Mouse (Mus musculus): Measurements from ENCODE around the gene Alg9.
A peak's percentile ranks its signal among the peaks of the same experiment; 100 is the strongest.

Alg9 gene

DNA sequence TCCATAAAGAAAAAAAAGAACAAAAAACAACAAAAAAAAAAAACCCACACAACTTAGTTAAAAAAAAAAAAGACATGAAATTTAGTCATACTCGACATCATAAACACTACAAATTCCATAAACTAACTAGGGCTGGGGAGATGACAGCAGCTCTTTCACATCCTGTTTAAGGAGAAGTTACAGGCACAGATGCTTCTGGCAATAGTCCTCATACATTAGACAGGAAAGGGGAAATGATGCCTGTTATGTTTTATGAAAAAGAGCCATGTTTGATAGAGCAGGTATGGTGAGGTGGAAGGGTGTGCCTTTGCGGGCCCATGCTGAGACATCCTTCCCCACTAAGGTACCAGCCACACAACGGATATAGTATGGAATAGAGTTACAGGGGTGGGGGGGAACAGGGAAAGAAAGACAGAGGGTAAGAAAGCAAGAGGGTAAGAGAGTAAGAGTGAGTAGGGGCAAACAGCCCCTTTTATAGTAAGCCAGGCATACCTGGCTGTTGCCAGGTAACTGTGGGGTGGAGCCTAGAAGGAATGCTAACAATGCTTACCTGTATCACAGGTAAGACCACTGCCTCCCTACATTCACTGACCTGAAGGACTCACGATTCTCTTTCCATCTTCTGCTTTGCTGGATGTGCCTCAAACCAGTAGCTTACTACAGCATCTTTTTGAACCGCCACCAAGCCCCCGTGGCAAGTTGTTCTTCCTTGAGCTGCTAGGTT is 13.1 kb upstream of the Alg9 start:
- no peak for DNase-seq

DNA sequence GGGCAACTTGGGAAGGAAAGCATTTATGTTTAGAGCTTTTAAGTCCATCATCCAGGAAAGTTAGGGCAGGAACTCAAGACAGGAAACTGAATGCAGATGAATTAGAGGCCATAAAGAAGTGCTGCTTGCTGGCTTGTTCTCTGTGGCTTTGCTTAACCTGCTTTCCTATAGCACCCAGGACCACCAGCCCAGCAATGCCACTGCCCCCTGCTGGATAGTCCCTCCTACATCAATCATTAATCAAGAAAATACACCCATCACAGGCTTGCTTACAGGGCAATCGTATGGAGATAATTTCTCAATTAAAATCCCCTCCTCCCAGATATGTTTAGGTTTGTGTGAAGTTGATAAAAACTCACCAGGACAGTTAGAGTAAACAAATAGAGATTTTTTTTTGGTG is 11.5 kb upstream of the Alg9 start:
- DNase-seq = no peak

GRCm38 (mm10) chr9:50767531-50768106 is 7.2 kb upstream of the Alg9 start:
- DNase-seq = no peak

DNA sequence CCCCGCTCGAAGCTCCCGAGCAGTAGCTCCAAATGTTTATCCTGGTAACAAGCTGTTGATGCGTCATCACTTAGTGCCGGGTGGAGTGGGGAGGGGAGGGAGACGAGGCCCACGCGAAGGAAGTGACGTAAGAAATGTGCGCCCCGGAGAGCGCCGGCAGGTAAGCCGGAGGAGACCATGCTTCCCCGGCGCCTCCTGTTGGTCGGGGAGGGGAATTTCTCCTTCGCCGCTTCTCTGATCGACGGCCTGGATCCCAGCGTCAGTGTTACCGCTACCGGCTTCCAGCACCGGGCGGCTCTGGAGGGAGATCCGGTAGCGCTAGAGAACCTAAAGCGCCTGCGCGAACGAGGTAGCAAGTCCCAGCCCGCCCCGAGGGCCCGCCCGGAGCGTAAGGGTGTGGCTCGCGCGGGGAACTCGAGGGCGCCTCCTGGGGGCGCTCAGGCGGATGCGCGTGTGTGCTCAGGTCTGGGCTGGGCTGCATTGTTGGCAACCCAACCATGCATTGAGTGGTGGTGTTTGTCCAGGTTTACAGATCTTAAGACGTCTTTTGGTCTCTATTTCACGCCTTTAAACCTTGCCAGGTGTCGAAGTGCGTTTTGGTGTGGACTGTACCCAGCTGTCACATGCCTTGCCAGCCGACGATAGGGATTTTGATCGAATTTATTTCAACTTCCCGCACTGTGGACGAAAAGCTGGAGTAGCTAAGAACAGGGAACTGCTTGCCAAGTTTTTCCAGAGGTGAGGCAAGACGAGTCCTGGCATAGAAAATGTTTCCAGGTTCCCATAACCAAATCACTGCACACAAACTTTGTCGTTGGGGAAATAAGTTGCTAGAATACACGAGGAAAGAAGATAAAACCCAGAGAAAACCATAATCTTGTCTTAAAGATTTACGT is 6.5 kb upstream of the Alg9 start, which contains the start of gene Fdxacb1:
Fdxacb1 (plus strand) TSS at position 130 of the 896 bp plus-strand sequence.
- peak; percentile 97 for DNase-seq

DNA sequence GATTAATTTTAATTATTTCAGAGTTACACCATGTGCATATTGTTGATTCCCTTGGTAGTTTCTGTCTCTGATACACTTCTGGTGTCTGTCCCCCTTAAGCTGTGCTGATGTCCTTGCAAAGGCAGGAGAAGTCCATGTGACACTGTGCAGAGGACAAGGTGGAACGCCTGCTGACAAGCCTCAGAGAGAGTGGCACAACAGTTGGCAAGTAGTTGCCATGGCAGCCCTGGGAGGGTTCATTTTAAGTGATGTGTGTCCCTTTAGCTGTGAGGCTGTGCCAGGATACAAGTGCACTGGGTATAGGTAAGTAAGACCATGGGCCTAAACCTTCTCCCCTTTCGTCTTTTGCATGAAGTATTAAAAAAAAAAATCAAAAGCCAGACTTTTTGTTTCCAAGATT is 4.8 kb upstream of the Alg9 start:
- DNase-seq = no peak

DNA sequence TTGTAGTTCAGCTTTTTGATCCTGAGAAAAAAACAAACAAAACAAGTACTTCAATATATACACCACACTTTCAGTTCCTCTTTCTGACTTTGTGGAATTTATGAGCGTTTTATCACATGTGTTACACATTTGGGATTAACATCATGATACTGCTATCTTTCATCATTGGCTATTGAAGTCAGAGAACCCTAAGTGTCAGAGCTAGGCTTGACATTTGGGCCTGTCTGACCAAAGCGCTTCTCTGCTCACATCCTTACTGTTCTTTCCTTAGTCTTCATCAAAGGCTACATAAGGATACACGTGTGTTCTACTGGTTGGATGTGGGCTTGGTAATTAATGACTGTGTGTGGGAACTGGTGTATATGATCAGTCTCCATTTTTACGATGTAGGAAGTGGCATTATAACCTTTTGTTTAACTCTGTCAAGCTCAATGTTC is 775 bp upstream of the Alg9 start:
- no peak for DNase-seq

DNA sequence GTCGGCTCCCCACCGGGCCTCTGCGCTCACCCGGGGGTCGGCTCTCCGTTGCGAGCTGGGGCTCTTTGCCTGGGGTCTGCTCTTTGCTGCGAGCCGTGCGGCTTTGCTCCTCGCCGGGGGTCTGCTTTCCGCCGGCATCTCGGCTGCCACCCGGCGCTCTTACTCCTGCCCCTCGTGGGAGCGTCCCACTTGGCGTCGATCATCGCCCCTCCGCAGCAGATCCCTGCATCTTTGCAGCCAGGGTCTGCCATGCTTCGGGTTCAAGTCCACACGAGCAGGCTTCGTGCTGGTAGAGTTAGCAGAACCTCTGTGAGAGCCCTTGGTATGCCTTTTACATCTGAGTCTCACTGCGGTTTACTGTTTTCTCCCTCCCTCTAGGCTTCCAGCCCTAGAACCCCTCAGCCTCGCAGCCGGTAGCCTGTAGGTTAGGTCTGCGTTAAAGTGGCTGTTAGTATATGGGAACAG is 875 bp downstream of the Alg9 start:
- no peak for DNase-seq

DNA sequence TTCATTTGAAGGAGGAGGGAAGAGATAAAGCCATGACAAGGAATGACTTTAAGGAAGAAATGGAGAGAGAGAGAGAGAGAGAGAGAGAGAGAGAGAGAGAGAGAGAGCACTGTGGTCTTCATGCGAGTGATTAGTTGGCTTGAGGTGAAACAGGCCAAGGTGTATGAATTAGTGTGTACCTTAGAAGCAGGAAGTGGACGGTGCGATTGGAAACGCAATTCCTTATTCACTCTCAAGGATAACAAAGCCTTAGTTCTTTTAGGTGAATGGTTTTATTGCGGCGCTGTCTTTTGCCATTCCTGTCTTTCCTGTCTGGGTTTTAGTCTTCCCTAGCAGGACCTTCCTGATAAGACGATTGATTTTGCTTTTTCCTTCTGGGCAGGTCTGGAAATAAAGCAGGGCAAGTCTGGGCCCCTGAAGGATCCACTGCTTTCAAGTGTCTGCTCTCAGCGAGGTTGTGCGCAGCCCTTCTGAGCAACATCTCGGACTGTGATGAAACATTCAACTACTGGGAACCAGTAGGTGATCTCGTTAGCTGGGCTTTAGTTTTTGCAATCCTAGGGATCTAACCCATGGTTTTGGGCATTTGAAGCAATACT is 1.4 kb downstream of the Alg9 start:
- no peak for DNase-seq

DNA sequence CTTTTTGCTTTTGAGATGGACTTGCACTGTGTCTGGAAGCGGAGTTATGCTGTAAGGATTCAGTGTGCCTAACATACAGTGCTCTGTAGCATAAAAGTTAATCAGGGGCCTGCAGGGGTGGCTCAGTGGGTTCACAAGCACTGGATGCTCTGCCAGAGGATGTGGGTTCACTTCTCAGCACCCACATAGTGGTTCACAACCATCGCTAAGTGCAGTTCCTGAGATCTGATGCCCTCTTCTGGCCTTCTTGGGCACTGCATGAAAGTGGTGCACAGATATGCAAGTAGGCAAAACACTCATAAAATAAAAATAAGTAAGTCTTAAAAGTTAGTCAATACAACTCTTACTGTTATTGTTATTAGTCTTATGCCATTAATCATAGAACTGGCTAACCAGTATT is 7.3 kb downstream of the Alg9 start:
- no peak for DNase-seq

- DNase-seq = no peak
These were observed 20.4 kb downstream of the Alg9 start for GRCm38 (mm10) chr9:50795266-50795665.

DNA sequence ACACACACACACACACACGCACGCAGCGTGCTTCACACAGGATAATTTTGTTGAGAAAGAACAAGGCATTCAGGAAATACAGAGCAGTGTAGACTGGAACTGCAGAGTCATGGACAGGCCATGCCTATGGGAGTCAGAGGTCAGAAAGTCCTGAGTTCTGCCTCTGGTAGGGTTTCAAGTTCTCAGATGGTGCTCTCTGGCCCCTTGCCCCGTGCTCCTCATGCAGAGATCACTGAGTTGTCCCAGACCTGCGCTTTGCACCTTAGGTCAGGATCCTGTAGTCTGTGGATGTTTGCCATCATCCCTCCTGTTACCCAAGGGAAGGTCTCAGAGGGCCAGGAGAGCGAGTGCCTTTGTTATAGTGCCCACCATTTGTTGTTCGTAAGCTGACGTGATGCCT is 22.0 kb downstream of the Alg9 start:
- no peak for DNase-seq

DNA sequence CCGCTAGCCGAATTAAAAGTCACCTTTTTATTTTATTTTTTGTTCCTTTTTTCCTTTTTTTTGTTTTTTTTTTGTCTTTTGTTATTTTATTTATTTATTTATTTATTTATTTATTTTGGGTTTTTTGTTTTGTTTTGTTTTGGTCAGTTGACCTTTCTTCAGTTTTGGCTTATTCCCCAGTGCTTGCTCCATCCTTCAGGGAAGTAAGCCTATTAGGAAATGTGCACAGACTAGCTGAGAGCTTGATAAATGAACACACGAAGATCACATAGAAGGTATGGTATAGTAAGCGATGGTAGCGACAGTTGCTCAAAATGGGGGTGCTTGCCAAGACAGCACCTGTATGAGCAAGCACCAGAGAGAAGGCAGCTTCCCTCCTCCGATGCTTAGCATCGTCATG is 22.8 kb downstream of the Alg9 start:
- DNase-seq = no peak

DNA sequence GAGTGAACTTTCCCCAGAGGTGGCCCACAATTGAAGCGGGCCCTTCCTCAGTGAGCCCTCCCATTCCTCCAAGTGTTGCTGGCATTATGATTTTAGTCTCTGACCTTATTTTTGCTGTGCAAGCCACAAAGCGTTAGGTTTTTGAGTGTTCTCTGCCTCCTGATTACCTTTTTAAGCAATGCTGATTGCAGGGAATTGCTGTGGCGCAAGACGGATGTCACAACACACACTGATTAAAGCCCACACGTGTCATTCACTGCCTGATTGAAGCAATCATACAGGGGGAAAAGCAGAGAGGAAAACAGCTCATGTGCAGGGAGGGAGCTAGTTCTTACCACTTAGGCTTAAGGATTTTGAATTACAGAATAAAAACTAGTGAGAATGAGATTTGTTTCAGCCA is 23.5 kb downstream of the Alg9 start:
- DNase-seq = no peak

DNA sequence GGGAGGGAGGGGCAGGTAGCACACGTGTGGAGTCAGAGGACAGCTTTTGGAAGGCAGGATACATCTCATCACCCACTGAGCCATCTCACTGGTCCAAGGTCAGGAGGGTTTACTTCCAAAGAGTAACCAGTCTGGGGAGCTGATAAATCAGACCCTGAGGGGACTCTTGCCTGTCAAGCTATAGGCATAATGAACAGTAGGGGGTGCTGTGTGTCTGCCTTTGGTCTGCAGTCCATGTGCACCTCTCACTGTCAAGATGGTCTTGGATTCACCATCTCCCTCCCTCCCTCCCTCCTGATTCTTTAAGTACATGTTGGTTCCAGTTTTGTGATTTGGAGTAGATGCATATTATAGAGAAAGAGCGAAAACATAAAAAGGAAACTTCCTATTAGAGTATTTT is 26.2 kb downstream of the Alg9 start:
- DNase-seq = no peak

- DNase-seq = no peak
These were observed 28.3 kb downstream of the Alg9 start for GRCm38 (mm10) chr9:50803055-50803671.

GRCm38 (mm10) chr9:50808471-50808870 is 33.7 kb downstream of the Alg9 start:
- no peak for DNase-seq

DNA sequence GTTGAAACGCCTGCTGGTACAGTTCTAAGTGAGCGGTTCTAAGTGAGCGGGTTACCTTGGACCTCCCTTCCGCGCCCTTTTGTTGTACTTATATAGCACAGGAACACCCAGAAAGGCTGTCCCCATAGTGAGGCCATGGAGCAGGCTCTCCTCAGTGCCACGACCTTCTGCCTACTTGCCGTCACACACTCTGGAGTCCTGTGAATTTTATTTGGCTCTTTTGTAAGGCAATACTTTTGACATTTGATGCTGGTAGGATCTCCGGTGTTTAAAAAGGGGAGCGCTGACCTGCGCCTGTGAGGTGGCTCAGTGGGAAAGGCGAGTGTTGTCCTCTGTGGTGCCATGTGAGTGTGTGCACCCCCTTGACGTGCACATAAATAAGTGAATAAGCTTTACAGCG is 34.3 kb downstream of the Alg9 start:
- DNase-seq = no peak

GRCm38 (mm10) chr9:50811187-50811586 is 36.4 kb downstream of the Alg9 start:
- DNase-seq = no peak

GRCm38 (mm10) chr9:50811746-50812145 is 36.9 kb downstream of the Alg9 start:
- DNase-seq = no peak

DNA sequence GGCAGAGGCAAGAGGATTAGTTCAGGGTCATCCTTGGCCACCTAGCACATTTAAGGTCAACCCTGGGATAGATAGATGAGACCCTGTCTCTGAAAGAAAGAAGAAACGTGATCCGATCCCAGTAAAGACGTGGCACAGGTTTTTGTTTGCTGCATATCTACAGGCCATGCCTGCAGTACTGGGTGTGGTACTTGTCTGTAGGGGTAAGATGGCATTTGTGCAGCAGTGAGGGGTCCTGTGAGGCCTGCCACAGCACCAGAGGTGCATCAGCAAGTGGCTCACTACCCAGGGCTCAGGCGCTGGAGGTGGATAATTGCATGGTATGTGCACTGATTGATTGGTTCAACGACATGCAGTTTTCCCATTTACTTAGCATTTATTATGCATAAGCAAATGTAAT is 39.0 kb downstream of the Alg9 start:
- DNase-seq = no peak

DNA sequence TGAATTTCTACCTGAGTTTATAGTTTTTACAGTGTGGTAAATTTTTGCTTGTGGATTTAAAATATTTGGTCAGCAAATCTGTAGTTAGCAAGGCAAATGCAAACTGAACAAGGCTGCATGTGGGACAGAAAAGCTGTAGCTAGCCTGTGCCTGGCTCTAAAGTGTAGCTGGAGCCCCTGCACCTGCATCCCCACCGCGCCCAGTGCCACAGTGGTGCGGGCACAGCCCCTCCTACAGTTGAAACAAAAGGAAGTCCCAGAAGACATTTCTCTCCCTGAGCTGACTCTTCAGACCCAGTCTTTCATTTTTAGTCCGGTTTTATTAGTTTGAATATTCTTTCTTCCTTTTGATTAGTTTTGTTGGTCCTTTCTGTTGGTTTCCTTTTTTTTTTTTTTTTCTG is 40.8 kb downstream of the Alg9 start:
- DNase-seq = no peak

DNA sequence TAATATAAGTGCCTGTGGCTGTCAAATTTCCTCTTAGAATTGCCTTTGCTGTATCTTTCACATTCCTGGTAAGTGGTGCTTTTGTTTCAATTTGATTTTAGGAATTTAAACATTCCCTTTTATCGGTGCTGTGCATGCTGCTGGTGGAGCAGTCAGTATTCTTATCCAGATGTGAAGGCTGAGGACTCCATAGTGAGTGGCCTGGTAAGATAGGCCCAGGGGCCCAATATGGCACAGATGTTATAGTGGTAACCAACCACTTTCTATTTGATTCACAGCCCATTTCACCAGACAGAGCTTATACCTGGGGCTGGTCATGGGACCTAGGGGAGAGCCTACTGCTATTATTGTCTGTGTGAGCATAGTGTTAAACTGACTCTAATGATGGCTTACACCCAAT is 41.7 kb downstream of the Alg9 start:
- no peak for DNase-seq

DNA sequence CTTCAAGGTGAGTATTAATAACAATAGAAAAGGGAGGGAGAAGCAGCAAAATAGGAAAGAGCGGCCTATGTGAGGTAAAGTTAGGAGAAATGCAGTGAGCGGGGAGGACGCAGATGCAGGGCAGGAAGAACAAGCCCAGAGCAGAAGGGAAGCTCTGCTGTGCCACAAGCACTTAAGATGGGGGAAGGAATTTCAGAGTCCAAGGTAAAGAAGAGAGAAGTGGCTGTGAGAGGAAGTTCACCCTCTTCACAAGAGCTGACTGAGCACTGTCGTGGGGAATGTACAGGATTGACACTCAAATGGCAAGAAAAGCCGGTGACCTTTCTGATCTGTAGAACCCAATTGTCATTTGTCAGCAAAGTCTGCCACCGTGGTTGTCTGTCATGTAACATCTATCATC is 43.2 kb downstream of the Alg9 start:
- no peak for DNase-seq
